Mouse (Mus musculus) megakaryocyte, embryonic 14.5 days (primary cell): ENCODE data around the gene Rad51b. TPM values are rescaled to one million over a fixed set of nuclear protein-coding genes. Genes with fewer than 3 reads are reported as not detected.

Experiments
- H3K27me3 ChIP-seq: replicated peaks from 2 replicates; pipeline ENCODE3; 2012; ENCODE audit warnings: inconsistent platforms
- H3K36me3 ChIP-seq: replicated peaks from 2 replicates; pipeline ENCODE3; 2012; ENCODE audit warnings: low read length, inconsistent platforms, mixed read lengths
- H3K4me1 ChIP-seq: 2 replicates; pipeline ENCODE4 v1.6.1; 2012; ENCODE audit warnings: inconsistent platforms
- H3K4me3 ChIP-seq: replicated peaks from 2 replicates; pipeline ENCODE3; 2012; ENCODE audit warnings: moderate library complexity, mild to moderate bottlenecking, inconsistent platforms
- H3K9me3 ChIP-seq: 2 replicates; pipeline ENCODE4 v1.6.1; 2012; ENCODE audit warnings: inconsistent platforms
- FLI1 ChIP-seq: IDR thresholded peaks from 2 replicates; pipeline ENCODE4 v1.6.1; 2012; ENCODE audit warnings: low read length, inconsistent platforms, mixed read lengths
- GATA1 ChIP-seq: IDR thresholded peaks from 3 replicates; pipeline ENCODE4 v1.6.1; 2012; ENCODE audit warnings: mixed read lengths, low read length, inconsistent platforms, borderline replicate concordance
- polyA plus RNA-seq: library from polyadenylated mRNA; stranded (reverse); fragments of >175 nt; gene quantifications from 2 replicates; pipeline ENCODE4 v1.2.3, GENCODE M21; 2012; ENCODE audit warnings: low replicate concordance; ENCODE audit not compliant: insufficient read depth

Gene Rad51b
- polyA plus RNA-seq, 1 experiment = 0.30 TPM

- no peaks in the 10 kb centered on the region for H3K36me3 ChIP-seq
- TF ChIP-seq GATA1 (no peak), FLI1 (no peak)
- peaks cover 6% of the 10 kb centered on the region; the same call in 1 of the 2 replicates for H3K4me1 ChIP-seq
- no peak overlapping the region for H3K4me3 ChIP-seq
- 0 out of 2 replicates have a peak, but pooled peaks cover 3% of the 10 kb centered on the region for H3K9me3 ChIP-seq
- H3K27me3 ChIP-seq = no peaks in the 10 kb centered on the region
Observed at GRCm38 (mm10) chr12:79676251-79676650, 379.2 kb downstream of the Rad51b start.

- Histone ChIP-seq H3K9me3 (0 out of 2 replicates have a peak, but pooled peaks cover 3% of the 10 kb centered on the region), H3K27me3 (no peaks in the 10 kb centered on the region), H3K4me3 (no peak overlapping the region), H3K4me1 (peaks cover 6% of the 10 kb centered on the region; the same call in 1 of the 2 replicates), H3K36me3 (no peaks in the 10 kb centered on the region)
- TF ChIP-seq FLI1 = no peak
- TF ChIP-seq GATA1 = no peak
Observed at GRCm38 (mm10) chr12:79676896-79677295, 379.8 kb downstream of the Rad51b start.

- Histone ChIP-seq H3K4me3 (no peak overlapping the region), H3K4me1 (peaks cover 6% of the 10 kb centered on the region; the same call in 1 of the 2 replicates), H3K36me3 (no peaks in the 10 kb centered on the region), H3K27me3 (no peaks in the 10 kb centered on the region), H3K9me3 (0 out of 2 replicates have a peak, but pooled peaks cover 3% of the 10 kb centered on the region)
- TF ChIP-seq GATA1 (no peak), FLI1 (no peak)
Observed at GRCm38 (mm10) chr12:79679251-79679901, 382.3 kb downstream of the Rad51b start.

GRCm38 (mm10) chr12:79679941-79680697, 383.0 kb downstream of the Rad51b start:
- H3K27me3 ChIP-seq = no peaks in the 10 kb centered on the region
- no peak overlapping the region for H3K4me3 ChIP-seq
- H3K36me3 ChIP-seq = no peaks in the 10 kb centered on the region
- TF ChIP-seq GATA1 = no peak
- no peak for TF ChIP-seq FLI1
- peaks cover 6% of the 10 kb centered on the region; the same call in 1 of the 2 replicates for H3K4me1 ChIP-seq
- 0 out of 2 replicates have a peak, but pooled peaks cover 3% of the 10 kb centered on the region for H3K9me3 ChIP-seq

GRCm38 (mm10) chr12:79680698-79681072, 383.6 kb downstream of the Rad51b start:
- Histone ChIP-seq H3K27me3 (no peaks in the 10 kb centered on the region), H3K4me3 (no peak overlapping the region), H3K4me1 (peaks cover 6% of the 10 kb centered on the region; the same call in 1 of the 2 replicates), H3K9me3 (0 out of 2 replicates have a peak, but pooled peaks cover 3% of the 10 kb centered on the region), H3K36me3 (no peaks in the 10 kb centered on the region)
- TF ChIP-seq FLI1 (no peak), GATA1 (no peak)

GRCm38 (mm10) chr12:79681571-79681970, 384.5 kb downstream of the Rad51b start:
- Histone ChIP-seq H3K36me3 (no peaks in the 10 kb centered on the region), H3K9me3 (0 out of 2 replicates have a peak, but pooled peaks cover 3% of the 10 kb centered on the region), H3K4me3 (no peak overlapping the region), H3K4me1 (peaks cover 8% of the 10 kb centered on the region; the same call in 1 of the 2 replicates), H3K27me3 (no peaks in the 10 kb centered on the region)
- TF ChIP-seq GATA1 (no peak), FLI1 (no peak)

GRCm38 (mm10) chr12:79683350-79683749, 386.3 kb downstream of the Rad51b start:
- Histone ChIP-seq H3K4me3 (no peak overlapping the region), H3K4me1 (peaks cover 21% of the 10 kb centered on the region), H3K9me3 (no peaks in the 10 kb centered on the region), H3K27me3 (no peaks in the 10 kb centered on the region), H3K36me3 (no peaks in the 10 kb centered on the region)
- no peak for TF ChIP-seq GATA1
- no peak for TF ChIP-seq FLI1

GRCm38 (mm10) chr12:79683759-79684158, 386.7 kb downstream of the Rad51b start:
- H3K27me3 ChIP-seq = no peaks in the 10 kb centered on the region
- H3K36me3 ChIP-seq = no peaks in the 10 kb centered on the region
- H3K4me3 ChIP-seq = no peak overlapping the region
- H3K9me3 ChIP-seq = no peaks in the 10 kb centered on the region
- H3K4me1 ChIP-seq = peaks cover 21% of the 10 kb centered on the region
- no peak for TF ChIP-seq FLI1
- no peak for TF ChIP-seq GATA1

- H3K27me3 ChIP-seq = no peaks in the 10 kb centered on the region
- no peak overlapping the region for H3K4me3 ChIP-seq
- H3K36me3 ChIP-seq = no peaks in the 10 kb centered on the region
- H3K4me1 ChIP-seq = peaks cover 21% of the 10 kb centered on the region
- H3K9me3 ChIP-seq = no peaks in the 10 kb centered on the region
- TF ChIP-seq GATA1 (no peak), FLI1 (no peak)
Observed at GRCm38 (mm10) chr12:79684338-79684737, 387.3 kb downstream of the Rad51b start.
